ENCODE assay signal across 25 mouse cellular contexts in the genomic region with DNA sequence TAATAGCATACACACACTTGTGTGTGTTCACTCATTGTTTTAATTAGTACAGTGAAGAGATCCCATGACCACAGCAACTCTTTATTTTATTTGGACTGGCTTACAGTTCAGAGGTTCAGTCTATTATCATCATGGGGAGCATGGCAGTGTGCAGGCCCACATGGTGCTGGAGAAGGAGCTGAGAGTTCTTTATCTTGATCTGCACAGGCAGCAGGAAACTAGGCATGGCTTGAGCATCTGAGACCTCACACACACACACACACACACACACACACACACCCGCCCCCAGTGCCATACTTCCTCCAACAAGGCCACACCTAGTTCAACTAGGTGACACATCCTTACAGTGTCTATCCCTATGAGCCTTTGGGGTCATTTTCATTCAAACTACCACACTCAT. TPM values are rescaled to one million over a fixed set of nuclear protein-coding genes. Genes with fewer than 3 reads are reported as not detected.
A peak's percentile ranks its signal among the peaks of the same experiment; 100 is the strongest.
DNase-seq lines count a peak whose midpoint lies in the region; ATAC-seq and TF ChIP-seq lines count a peak whose summit lies in the region.
"Had no signal": no experiment of that assay in that cellular context is flagged by ENCODE, and none has a peak within 500 bp of the region (broad histone marks: within the 10 kb centered on the region; RNA-seq: fewer than 3 reads in every experiment).

No protein-coding gene starts in this region.

- no peaks in the 10 kb centered on the region for H3K9me3 ChIP-seq in intestine, embryonic 14.5 days (ENCODE audit: control insufficient read depth, low read length)
- no peaks in the 10 kb centered on the region for H3K9me3 ChIP-seq in intestine, embryonic 15.5 days
- peaks cover 3% of the 10 kb centered on the region for H3K9me3 ChIP-seq in G1E (replicated peaks)
- no peaks in the 10 kb centered on the region for H3K9me3 ChIP-seq in liver, embryonic 14.5 days (ENCODE audit: control insufficient read depth, low read length)
- H3K9me3 ChIP-seq: forebrain, embryonic 10.5 days; limb, embryonic 12.5 days; midbrain, embryonic 13.5 days; neural tube, embryonic 15.5 days; stomach, embryonic 15.5 days had no signal

- no peak overlapping the region for H3K9ac ChIP-seq in intestine, embryonic 14.5 days (ENCODE audit: low read length)
- H3K9ac ChIP-seq in intestine, embryonic 15.5 days: no peak overlapping the region
- H3K9ac ChIP-seq in liver, embryonic 14.5 days (replicated peaks): no peak overlapping the region
- H3K9ac ChIP-seq: forebrain, postnatal 0 days; limb, embryonic 12.5 days; lung, embryonic 14.5 days; midbrain, embryonic 13.5 days; neural tube, embryonic 15.5 days; stomach, embryonic 15.5 days had no signal

- DNase-seq in intestine, embryonic 14.5 days (ENCODE audit: low spot score): peak; percentile 27
- DNase-seq in G1E (ENCODE audit: low spot score): no peak
- DNase-seq in liver, embryonic 14.5 days (ENCODE audit: low read depth in 3 of 3, low spot score in 3 of 3): no peak
- peak; percentile 22 for DNase-seq in splenic B cell, adult 2 months (ENCODE audit: low read depth, low spot score)
- no peak for DNase-seq in urinary bladder, postnatal 14 days (ENCODE audit: low spot score)
- no peak for DNase-seq in urinary bladder, postnatal 4 days (ENCODE audit: low spot score in 2 of 2)
- DNase-seq in Muller cell, postnatal 12 days (ENCODE audit: inconsistent ontology term): no peak
- DNase-seq: adrenal gland, postnatal 36 days; cerebellum, adult 11-12 months; cerebellum, postnatal 25 days; forebrain, postnatal 0 days; heart, postnatal 10 days; kidney, postnatal 4 days; layer of hippocampus, adult 9-11 months; lung, embryonic 14.5 days; lung, postnatal 36 days; right cerebral cortex, postnatal 14 days; thymus, adult 2 months had no signal

- peaks cover 24% of the 10 kb centered on the region for H3K36me3 ChIP-seq in intestine, embryonic 14.5 days (ENCODE audit: control insufficient read depth, insufficient read depth, low read length)
- 0 out of 2 replicates have a peak, but pooled peaks cover 3% of the 10 kb centered on the region for H3K36me3 ChIP-seq in intestine, embryonic 15.5 days
- H3K36me3 ChIP-seq in G1E (replicated peaks): peaks cover 63% of the 10 kb centered on the region
- H3K36me3 ChIP-seq in liver, embryonic 14.5 days (replicated peaks; ENCODE audit: control insufficient read depth, insufficient read depth, low read depth): peaks cover 23% of the 10 kb centered on the region
- no peaks in the 10 kb centered on the region for H3K36me3 ChIP-seq in splenic B cell, adult 2 months (ENCODE audit: control insufficient read depth, insufficient read depth, low read length, poor library complexity, severe bottlenecking)
- H3K36me3 ChIP-seq: stomach, embryonic 15.5 days had no signal

- no peak for ATAC-seq in intestine, embryonic 14.5 days (replicated peaks; ENCODE audit: low FRiP score, low TSS enrichment, low read depth)
- no peak for ATAC-seq in intestine, embryonic 15.5 days
- ATAC-seq in G1E (ENCODE audit: extremely low read depth, insufficient number of reproducible peaks, low FRiP score, poor library complexity, severe bottlenecking): peak; percentile 49; the same call in 1 of the 2 replicates
- ATAC-seq in liver, embryonic 14.5 days (ENCODE audit: insufficient read depth): peak; percentile 60
- ATAC-seq: forebrain, postnatal 0 days; midbrain, embryonic 13.5 days had no signal

- H3K4me3 ChIP-seq in intestine, embryonic 14.5 days (ENCODE audit: low read depth, low read length): no peak overlapping the region
- H3K4me3 ChIP-seq in intestine, embryonic 15.5 days (replicated peaks): no peak overlapping the region
- H3K4me3 ChIP-seq in G1E (ENCODE audit: low read depth, low read length): no peak overlapping the region
- no peak overlapping the region for H3K4me3 ChIP-seq in liver, embryonic 14.5 days (ENCODE audit: insufficient read depth in 1 of 2, low read depth in 2 of 2, low read length in 2 of 2)
- H3K4me3 ChIP-seq: forebrain, embryonic 10.5 days; limb, embryonic 12.5 days; midbrain, embryonic 13.5 days; neural tube, embryonic 15.5 days; stomach, embryonic 15.5 days had no signal

- H3K4me1 ChIP-seq in intestine, embryonic 14.5 days (replicated peaks; ENCODE audit: control insufficient read depth, insufficient read depth, low read length): no peaks in the 10 kb centered on the region
- no peaks in the 10 kb centered on the region for H3K4me1 ChIP-seq in intestine, embryonic 15.5 days (replicated peaks)
- peaks cover 8% of the 10 kb centered on the region for H3K4me1 ChIP-seq in G1E (ENCODE audit: insufficient read depth, low read depth, low read length)
- no peaks in the 10 kb centered on the region for H3K4me1 ChIP-seq in liver, embryonic 14.5 days (replicated peaks; ENCODE audit: control insufficient read depth in 2 of 2, insufficient read depth in 2 of 2, low read length in 1 of 2)
- H3K4me1 ChIP-seq: forebrain, embryonic 10.5 days; stomach, embryonic 15.5 days had no signal

- H3K4me2 ChIP-seq in intestine, embryonic 14.5 days (ENCODE audit: low read length): no peak overlapping the region
- H3K4me2 ChIP-seq in intestine, embryonic 15.5 days (replicated peaks): no peak overlapping the region
- H3K4me2 ChIP-seq in liver, embryonic 14.5 days (ENCODE audit: low read depth): no peak overlapping the region
- H3K4me2 ChIP-seq: heart, embryonic 11.5 days; limb, embryonic 12.5 days; lung, embryonic 14.5 days; midbrain, embryonic 13.5 days; neural tube, embryonic 15.5 days; stomach, embryonic 15.5 days had no signal

- 95% methylated on average over 1 of the region's 1 CpGs for WGBS in intestine, embryonic 14.5 days
- WGBS in intestine, embryonic 15.5 days: 61% methylated on average over 1 of the region's 1 CpGs
- WGBS in liver, embryonic 14.5 days (ENCODE audit: insufficient replicate concordance): 61% methylated on average over 1 of the region's 1 CpGs

- TF ChIP-seq EP300 in liver, embryonic 14.5 days (IDR thresholded peaks at IDR 0.05; ENCODE audit: low read depth): no peak

- H3K27ac ChIP-seq in intestine, embryonic 14.5 days (ENCODE audit: low read depth): no peak overlapping the region
- no peak overlapping the region for H3K27ac ChIP-seq in intestine, embryonic 15.5 days
- no peak overlapping the region for H3K27ac ChIP-seq in liver, embryonic 14.5 days
- H3K27ac ChIP-seq: forebrain, embryonic 10.5 days; limb, embryonic 12.5 days; midbrain, embryonic 13.5 days; neural tube, embryonic 15.5 days; stomach, embryonic 15.5 days had no signal

- TF ChIP-seq CTCF in G1E (IDR thresholded peaks at IDR 0.05; ENCODE audit: low read depth, low read length): no peak
- TF ChIP-seq CTCF in liver, embryonic 14.5 days (IDR thresholded peaks at IDR 0.05; ENCODE audit: low read depth): no peak

- no peaks in the 10 kb centered on the region for H3K27me3 ChIP-seq in intestine, embryonic 14.5 days (replicated peaks; ENCODE audit: control insufficient read depth, insufficient read depth, low read length)
- H3K27me3 ChIP-seq in intestine, embryonic 15.5 days (replicated peaks): no peaks in the 10 kb centered on the region
- H3K27me3 ChIP-seq in G1E (ENCODE audit: insufficient read depth, low read length): no peaks in the 10 kb centered on the region
- H3K27me3 ChIP-seq in liver, embryonic 14.5 days (ENCODE audit: control insufficient read depth, insufficient read depth, low read length): no peaks in the 10 kb centered on the region
- H3K27me3 ChIP-seq in splenic B cell, adult 2 months (ENCODE audit: control insufficient read depth, insufficient read depth, low read length, poor library complexity, severe bottlenecking): no peaks in the 10 kb centered on the region
- H3K27me3 ChIP-seq: limb, embryonic 12.5 days; midbrain, embryonic 13.5 days; neural tube, embryonic 15.5 days; stomach, embryonic 15.5 days had no signal

RNA-seq across cellular contexts. Expression of gene Slc3a1, which starts 30.5 kb away (rescaled TPM):
- 1.6 and 2.2 TPM in 2 replicates for polyA plus RNA-seq in intestine, embryonic 14.5 days (2014; fragmentation: Nextera tagmentation; extraction: Ambion mirVana)
- 25.5 and 36.8 TPM in 2 replicates for polyA plus RNA-seq in intestine, embryonic 15.5 days (2015; fragmentation: Nextera tagmentation; extraction: Ambion mirVana)
- 0.68 TPM in 1 of 2 replicates, not detected in the other for total RNA-seq in G1E (2014; fragmentation: Nextera tagmentation)
- total RNA-seq in G1E (2017): 0.05 and 0.12 TPM in 2 replicates
- not detected in 2 replicates for polyA plus RNA-seq in G1E (2012)
- polyA plus RNA-seq in liver, embryonic 14.5 days (2012; rRNA removed): 0.34 and 0.45 TPM in 2 replicates
- polyA plus RNA-seq in liver, embryonic 14.5 days (2014; fragmentation: Nextera tagmentation; extraction: Ambion mirVana): 0.65 and 0.86 TPM in 2 replicates

RNA-seq across cellular contexts. Expression of gene Ppm1b, which starts 41.1 kb away (rescaled TPM):
- 86.4 and 91.4 TPM in 2 replicates for polyA plus RNA-seq in intestine, embryonic 14.5 days (2014; fragmentation: Nextera tagmentation; extraction: Ambion mirVana)
- polyA plus RNA-seq in intestine, embryonic 15.5 days (2015; fragmentation: Nextera tagmentation; extraction: Ambion mirVana): 94.5 and 96.6 TPM in 2 replicates
- total RNA-seq in G1E (2014; fragmentation: Nextera tagmentation) (87.6 and 145 TPM in 2 replicates), G1E (2017) (75.5 and 99.2 TPM in 2 replicates)
- polyA plus RNA-seq in G1E (2012): 28.5 and 39.0 TPM in 2 replicates
- 21.5 and 31.3 TPM in 2 replicates for polyA plus RNA-seq in liver, embryonic 14.5 days (2012; rRNA removed)
- 40.6 and 50.6 TPM in 2 replicates for polyA plus RNA-seq in liver, embryonic 14.5 days (2014; fragmentation: Nextera tagmentation; extraction: Ambion mirVana)

Comparison
In these comparisons a context has a peak if more than half of its experiments do, and no peak if none do; other contexts are left out.
1. ATAC-seq: peak in G1E (single experiment) and liver, embryonic 14.5 days (single experiment); none in intestine, embryonic 14.5 days (single experiment) and intestine, embryonic 15.5 days (single experiment).
2. DNase-seq: peak in intestine, embryonic 14.5 days (single experiment) and splenic B cell, adult 2 months (single experiment); none in G1E (single experiment), liver, embryonic 14.5 days (0 of 3), urinary bladder, postnatal 14 days (single experiment), urinary bladder, postnatal 4 days (0 of 2) and Muller cell, postnatal 12 days (single experiment).